Mouse (Mus musculus) E14TG2a.4 (cell line): ENCODE results near the gene Ddx4.

Experiments used
- CTCF ChIP-seq: conservative IDR thresholded peaks from 2 replicates; pipeline ENCODE4 v1.5.1; 2014; ENCODE audit warnings: low read length
- NANOG ChIP-seq: IDR thresholded peaks from 2 replicates; pipeline ENCODE4 v1.6.1; 2014; ENCODE audit warnings: borderline replicate concordance, low read length, mixed read lengths
- POU5F1 ChIP-seq: IDR thresholded peaks from 2 replicates; pipeline ENCODE4 v1.6.1; 2014; ENCODE audit warnings: low read length, borderline replicate concordance

DNA sequence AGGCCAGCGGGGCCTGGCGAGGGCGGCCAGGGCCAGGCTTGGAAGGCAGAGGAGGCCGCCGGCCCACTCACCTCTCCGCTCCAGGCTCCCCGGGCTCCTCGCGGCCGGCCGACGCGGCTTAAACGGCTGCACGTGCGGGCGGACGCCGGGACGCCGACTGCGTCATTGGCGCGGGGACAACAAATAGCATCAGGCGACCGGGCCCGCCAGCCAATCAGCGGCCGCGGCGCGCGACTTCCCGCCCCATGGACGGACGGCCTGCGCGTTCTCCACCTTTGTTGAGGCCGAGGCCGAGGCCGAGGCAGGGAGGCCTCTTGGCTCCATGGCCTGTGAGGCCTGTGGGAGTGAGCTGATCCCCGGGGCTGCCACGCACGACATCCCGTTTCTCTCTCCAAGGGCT, at the start of gene Ddx4:
- TF ChIP-seq CTCF (no peak), NANOG (no peak), POU5F1 (no peak)
